Mouse (Mus musculus): ENCODE data around the gene E2f4. TPM values are rescaled to one million over a fixed set of nuclear protein-coding genes. Genes with fewer than 3 reads are reported as not detected.

The E2f4 gene
- total and polyA plus RNA-seq, 2 experiments from 2014 or later, result 28.3 to 39.2 TPM

DNA sequence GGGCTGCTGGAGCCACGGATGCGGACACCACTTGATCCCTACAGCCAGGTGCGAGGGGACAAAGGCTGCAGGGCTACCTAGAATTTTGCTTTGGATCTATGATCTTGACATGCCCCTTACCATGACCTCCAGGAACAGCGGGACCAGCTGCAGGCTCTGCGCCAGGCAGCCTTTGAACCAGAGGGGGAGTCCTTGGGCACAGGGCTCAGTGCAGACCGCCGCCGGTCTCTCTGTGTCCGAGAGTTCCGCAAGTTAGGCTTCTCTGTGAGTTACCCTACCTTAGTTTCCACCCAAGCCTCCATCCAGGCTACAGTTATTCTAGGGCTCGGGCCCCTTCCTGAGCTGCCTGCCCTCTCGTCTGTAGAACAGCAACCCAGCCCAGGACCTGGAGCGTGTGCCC is 10.2 kb downstream of the E2f4 start:
- TF ChIP-seq CTCF (IDR thresholded peaks at IDR 0.05; ENCODE audit: low read depth), result no peak
- no peak for ATAC-seq
- no peak overlapping the region for H3K4me2 ChIP-seq (ENCODE audit: low read depth, low read length)
- H3K4me1 ChIP-seq (ENCODE audit: insufficient read depth, low read length), result peaks cover 14% of the 10 kb centered on the region
- H3K9ac ChIP-seq (replicated peaks; ENCODE audit: low read length), result no peak overlapping the region
- WGBS, result 96% methylated on average over 13 of the region's 13 CpGs
- no peak overlapping the region for H3K4me3 ChIP-seq (ENCODE audit: low read length)
- H3K27ac ChIP-seq, result no peak overlapping the region
- H3K36me3 ChIP-seq (ENCODE audit: insufficient read depth, low read length), result peaks cover 42% of the 10 kb centered on the region
- DNase-seq (ENCODE audit: low spot score), result no peak
- no peaks in the 10 kb centered on the region for H3K9me3 ChIP-seq (ENCODE audit: low read length)
- H3K27me3 ChIP-seq (ENCODE audit: insufficient read depth, low read length), result no peaks in the 10 kb centered on the region

DNA sequence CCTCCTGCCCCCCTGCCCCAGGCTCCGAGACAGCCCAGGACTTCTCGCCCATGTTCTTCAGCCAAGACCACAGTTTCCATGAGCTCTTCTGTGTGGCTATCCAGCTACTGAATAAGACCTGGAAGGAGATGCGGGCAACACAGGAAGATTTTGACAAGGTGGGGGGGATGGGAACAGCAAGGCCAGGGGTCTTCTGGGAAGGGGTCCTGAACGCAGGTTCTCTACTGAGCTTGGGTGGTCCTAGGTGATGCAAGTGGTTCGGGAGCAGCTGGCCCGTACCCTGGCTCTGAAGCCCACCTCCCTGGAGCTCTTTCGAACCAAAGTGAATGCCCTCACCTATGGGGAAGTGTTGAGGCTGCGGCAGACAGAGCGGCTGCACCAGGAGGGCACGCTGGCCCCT is 11.0 kb downstream of the E2f4 start:
- Histone ChIP-seq H3K4me1 (ENCODE audit: insufficient read depth, low read length) (peaks cover 14% of the 10 kb centered on the region), H3K4me2 (ENCODE audit: low read depth, low read length) (no peak overlapping the region), H3K27ac (no peak overlapping the region), H3K4me3 (ENCODE audit: low read length) (no peak overlapping the region), H3K27me3 (ENCODE audit: insufficient read depth, low read length) (no peaks in the 10 kb centered on the region), H3K9ac (replicated peaks; ENCODE audit: low read length) (no peak overlapping the region), H3K36me3 (ENCODE audit: insufficient read depth, low read length) (peaks cover 42% of the 10 kb centered on the region), H3K9me3 (ENCODE audit: low read length) (no peaks in the 10 kb centered on the region)
- no peak for TF ChIP-seq CTCF (IDR thresholded peaks at IDR 0.05; ENCODE audit: low read depth)
- ATAC-seq, result no peak
- WGBS, result 93% methylated on average over 10 of the region's 10 CpGs
- DNase-seq (ENCODE audit: low spot score), result no peak

GRCm38 (mm10) chr8:105309142-105309847 is 11.8 kb downstream of the E2f4 start:
- WGBS, result 83% methylated on average over 15 of the region's 15 CpGs
- no peak for TF ChIP-seq CTCF (IDR thresholded peaks at IDR 0.05; ENCODE audit: low read depth)
- H3K4me1 ChIP-seq (ENCODE audit: insufficient read depth, low read length), result peaks cover 14% of the 10 kb centered on the region
- no peak overlapping the region for H3K4me3 ChIP-seq (ENCODE audit: low read length)
- H3K36me3 ChIP-seq (ENCODE audit: insufficient read depth, low read length), result peaks cover 45% of the 10 kb centered on the region
- H3K9ac ChIP-seq (replicated peaks; ENCODE audit: low read length), result no peak overlapping the region
- H3K4me2 ChIP-seq (ENCODE audit: low read depth, low read length), result no peak overlapping the region
- H3K27me3 ChIP-seq (ENCODE audit: insufficient read depth, low read length), result no peaks in the 10 kb centered on the region
- ATAC-seq, result no peak
- no peaks in the 10 kb centered on the region for H3K9me3 ChIP-seq (ENCODE audit: low read length)
- DNase-seq (ENCODE audit: low spot score), result no peak
- H3K27ac ChIP-seq, result no peak overlapping the region

DNA sequence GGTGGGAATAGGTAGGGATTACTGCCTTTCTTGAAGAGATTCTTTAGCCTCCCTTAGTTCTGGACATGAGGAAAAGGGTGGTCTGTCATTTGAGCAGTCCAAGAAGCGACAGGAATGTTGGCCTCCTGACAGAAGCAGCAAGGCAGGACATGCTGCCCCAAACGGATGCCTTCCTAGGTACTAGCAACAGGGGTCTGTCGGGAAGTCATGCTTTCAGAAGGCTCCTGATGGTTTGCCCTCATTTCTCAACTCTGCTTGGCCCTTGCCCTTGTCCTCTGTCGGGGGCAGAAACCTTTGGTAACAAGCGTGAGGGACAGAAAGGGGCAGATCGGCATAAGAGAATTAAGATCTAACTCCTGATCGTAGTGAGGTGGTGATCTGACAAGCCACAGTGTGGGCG is 12.7 kb downstream of the E2f4 start:
- Histone ChIP-seq H3K9me3 (ENCODE audit: low read length) (no peaks in the 10 kb centered on the region), H3K4me2 (ENCODE audit: low read depth, low read length) (no peak overlapping the region), H3K27me3 (ENCODE audit: insufficient read depth, low read length) (no peaks in the 10 kb centered on the region), H3K9ac (replicated peaks; ENCODE audit: low read length) (no peak overlapping the region), H3K4me1 (ENCODE audit: insufficient read depth, low read length) (peaks cover 9% of the 10 kb centered on the region), H3K36me3 (ENCODE audit: insufficient read depth, low read length) (peaks cover 51% of the 10 kb centered on the region), H3K4me3 (ENCODE audit: low read length) (no peak overlapping the region), H3K27ac (no peak overlapping the region)
- TF ChIP-seq CTCF (IDR thresholded peaks at IDR 0.05; ENCODE audit: low read depth), result no peak
- 78% methylated on average over 8 of the region's 8 CpGs for WGBS
- no peak for ATAC-seq
- no peak for DNase-seq (ENCODE audit: low spot score)

DNA sequence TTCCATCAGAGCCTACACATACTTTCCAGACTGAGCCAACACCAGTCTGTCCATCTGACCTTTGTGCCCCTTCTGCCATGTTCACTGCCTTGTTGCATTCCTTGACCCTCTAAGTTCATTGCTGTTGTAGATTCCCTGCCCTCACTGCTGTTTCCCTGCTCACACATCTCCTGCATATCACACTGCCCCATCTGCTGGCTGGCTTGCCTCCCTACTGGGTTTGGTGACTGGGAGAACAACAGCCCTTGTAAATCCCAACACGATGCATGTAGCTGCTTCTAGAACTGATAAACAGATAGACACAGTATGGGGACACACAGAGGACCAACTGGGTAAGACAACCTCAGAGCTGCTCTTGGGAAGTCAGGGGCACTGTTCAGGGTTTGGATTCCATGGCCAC is 14.3 kb downstream of the E2f4 start:
- no peak overlapping the region for H3K4me3 ChIP-seq (ENCODE audit: low read length)
- H3K9me3 ChIP-seq (ENCODE audit: low read length), result no peaks in the 10 kb centered on the region
- no peak for DNase-seq (ENCODE audit: low spot score)

GRCm38 (mm10) chr8:105312891-105313481 is 15.5 kb downstream of the E2f4 start:
- ATAC-seq, result no peak
- Histone ChIP-seq H3K36me3 (ENCODE audit: insufficient read depth, low read length) (peaks cover 60% of the 10 kb centered on the region), H3K27ac (no peak overlapping the region), H3K9ac (replicated peaks; ENCODE audit: low read length) (no peak overlapping the region), H3K4me3 (ENCODE audit: low read length) (no peak overlapping the region), H3K4me1 (ENCODE audit: insufficient read depth, low read length) (no peaks in the 10 kb centered on the region), H3K4me2 (ENCODE audit: low read depth, low read length) (no peak overlapping the region), H3K27me3 (ENCODE audit: insufficient read depth, low read length) (no peaks in the 10 kb centered on the region), H3K9me3 (ENCODE audit: low read length) (no peaks in the 10 kb centered on the region)
- no peak for DNase-seq (ENCODE audit: low spot score)
- 89% methylated on average over 8 of the region's 8 CpGs for WGBS
- no peak for TF ChIP-seq CTCF (IDR thresholded peaks at IDR 0.05; ENCODE audit: low read depth)

More for the DNA sequence above, 14.3 kb downstream of the E2f4 start:
- Histone ChIP-seq H3K9ac (replicated peaks; ENCODE audit: low read length) (no peak overlapping the region), H3K4me2 (ENCODE audit: low read depth, low read length) (no peak overlapping the region), H3K27me3 (ENCODE audit: insufficient read depth, low read length) (no peaks in the 10 kb centered on the region), H3K4me1 (ENCODE audit: insufficient read depth, low read length) (no peaks in the 10 kb centered on the region), H3K27ac (no peak overlapping the region), H3K36me3 (ENCODE audit: insufficient read depth, low read length) (peaks cover 65% of the 10 kb centered on the region)
- no peak for ATAC-seq
- peak; percentile 31; the same call in 1 of the 2 replicates for TF ChIP-seq CTCF (IDR thresholded peaks at IDR 0.05; ENCODE audit: low read depth)
- 94% methylated on average over 1 of the region's 1 CpGs for WGBS
